Mouse (Mus musculus) intestine, embryonic 16.5 days (tissue): ENCODE data around the gene Gsdme. TPM values are rescaled to one million over a fixed set of nuclear protein-coding genes. Genes with fewer than 3 reads are reported as not detected.

Experiments
- ATAC-seq: fragments of 200-750 bp; cut with Nextera tagmentation; 2 replicates; pipeline ENCODE4 v1.8.0; 2017; ENCODE audit warnings: moderate TSS enrichment, moderate library complexity
- H3K27ac ChIP-seq: fragments of 300-500 bp; sonication (generic); 2 replicates; pipeline ENCODE4 v1.5.1; 2014; ENCODE audit warnings: mild to moderate bottlenecking, low read length
- H3K27me3 ChIP-seq: fragments of 300-500 bp; sonication (generic); replicated peaks from 2 replicates; pipeline ENCODE4 v1.6.1; 2014; ENCODE audit warnings: low read length, control low read depth, mixed read lengths; ENCODE audit not compliant: control insufficient read depth, insufficient read depth
- H3K36me3 ChIP-seq: fragments of 300-500 bp; sonication (generic); 2 replicates; pipeline ENCODE4 v1.6.1; 2014; ENCODE audit warnings: low read length, control low read depth; ENCODE audit not compliant: control insufficient read depth, insufficient read depth
- H3K4me1 ChIP-seq: fragments of 300-500 bp; sonication (generic); 2 replicates; pipeline ENCODE4 v1.6.1; 2014; ENCODE audit warnings: low read length, control low read depth, mixed read lengths; ENCODE audit not compliant: control insufficient read depth, insufficient read depth
- H3K4me2 ChIP-seq: fragments of 300-500 bp; sonication (generic); 2 replicates; pipeline ENCODE4 v1.6.1; 2014; ENCODE audit warnings: low read depth, low read length, control low read depth
- H3K4me3 ChIP-seq: fragments of 300-500 bp; sonication (generic); 2 replicates; pipeline ENCODE4 v1.5.1; 2014; ENCODE audit warnings: mild to moderate bottlenecking, low read length
- H3K9ac ChIP-seq: fragments of 300-500 bp; sonication (generic); 2 replicates; pipeline ENCODE4 v1.6.1; 2014; ENCODE audit warnings: low read depth, low read length
- H3K9me3 ChIP-seq: fragments of 300-500 bp; sonication (generic); 2 replicates; pipeline ENCODE4 v1.6.1; 2016; ENCODE audit warnings: low read length, control low read depth; ENCODE audit not compliant: control insufficient read depth
- WGBS: fragments of 180-500 bp; shearing (Covaris S2); extraction: QIAGEN DNeasy Blood & Tissue Kit; methylation state at CpG from one replicate; pipeline ENCODE4 v1.1.7; 2014; 5-methylcytosine and 5-hydroxymethylcytosine counted together
- polyA plus RNA-seq: library from polyadenylated mRNA; unstranded; fragments of >200 nt; fragmentation: Nextera tagmentation; extraction: Ambion mirVana; gene quantifications from 2 replicates; pipeline ENCODE4 v1.2.1, GENCODE M21; 2015

Gsdme gene
- polyA plus RNA-seq, 1 experiment from 2014 or later, result 27.8 TPM

GRCm38 (mm10) chr6:50180189-50180588 is 83.5 kb downstream of the Gsdme start:
- Histone ChIP-seq H3K4me3 (no peak overlapping the region), H3K9ac (no peak overlapping the region), H3K27me3 (no peaks in the 10 kb centered on the region), H3K9me3 (no peaks in the 10 kb centered on the region), H3K4me2 (no peak overlapping the region), H3K4me1 (no peaks in the 10 kb centered on the region), H3K27ac (no peak overlapping the region), H3K36me3 (no peaks in the 10 kb centered on the region)
- 79% methylated on average over 4 of the region's 4 CpGs for WGBS
- no peak for ATAC-seq

GRCm38 (mm10) chr6:50175736-50176135 is 87.9 kb downstream of the Gsdme start:
- H3K9me3 ChIP-seq, result no peaks in the 10 kb centered on the region
- H3K4me3 ChIP-seq, result no peak overlapping the region
- H3K4me1 ChIP-seq, result no peaks in the 10 kb centered on the region
- no peaks in the 10 kb centered on the region for H3K27me3 ChIP-seq
- no peak overlapping the region for H3K27ac ChIP-seq
- 69% methylated on average over 1 of the region's 1 CpGs for WGBS
- ATAC-seq, result no peak
- peaks cover 3% of the 10 kb centered on the region; the same call in 1 of the 2 replicates for H3K36me3 ChIP-seq
- H3K4me2 ChIP-seq, result no peak overlapping the region
- no peak overlapping the region for H3K9ac ChIP-seq

GRCm38 (mm10) chr6:50169771-50170170 is 93.9 kb downstream of the Gsdme start:
- H3K4me3 ChIP-seq, result no peak overlapping the region
- no peaks in the 10 kb centered on the region for H3K9me3 ChIP-seq
- no peak overlapping the region for H3K27ac ChIP-seq
- no peak for ATAC-seq
- H3K9ac ChIP-seq, result no peak overlapping the region
- H3K36me3 ChIP-seq, result peaks cover 3% of the 10 kb centered on the region; the same call in 1 of the 2 replicates
- no peak overlapping the region for H3K4me2 ChIP-seq
- no peaks in the 10 kb centered on the region for H3K27me3 ChIP-seq
- no peaks in the 10 kb centered on the region for H3K4me1 ChIP-seq

- Histone ChIP-seq H3K9me3 (no peaks in the 10 kb centered on the region), H3K4me1 (no peaks in the 10 kb centered on the region), H3K27me3 (no peaks in the 10 kb centered on the region), H3K27ac (no peak overlapping the region), H3K9ac (no peak overlapping the region), H3K36me3 (peaks cover 3% of the 10 kb centered on the region; the same call in 1 of the 2 replicates), H3K4me3 (no peak overlapping the region), H3K4me2 (no peak overlapping the region)
- 89% methylated on average over 4 of the region's 4 CpGs for WGBS
- no peak for ATAC-seq
Measured at GRCm38 (mm10) chr6:50168821-50169220, 94.8 kb downstream of the Gsdme start.

- H3K9ac ChIP-seq, result no peak overlapping the region
- 85% methylated on average over 3 of the region's 3 CpGs for WGBS
Measured at GRCm38 (mm10) chr6:50163013-50163412, 100.6 kb downstream of the Gsdme start.

GRCm38 (mm10) chr6:50159842-50160241 is 103.8 kb downstream of the Gsdme start:
- H3K27ac ChIP-seq, result no peak overlapping the region
- H3K9me3 ChIP-seq, result no peaks in the 10 kb centered on the region
- no peak overlapping the region for H3K9ac ChIP-seq
- WGBS, result 90% methylated on average over 6 of the region's 6 CpGs
- no peak overlapping the region for H3K4me2 ChIP-seq
- no peak for ATAC-seq
- no peaks in the 10 kb centered on the region for H3K36me3 ChIP-seq
- no peaks in the 10 kb centered on the region for H3K4me1 ChIP-seq
- H3K4me3 ChIP-seq, result no peak overlapping the region
- no peaks in the 10 kb centered on the region for H3K27me3 ChIP-seq

More at GRCm38 (mm10) chr6:50163013-50163412, 100.6 kb downstream of the Gsdme start:
- Histone ChIP-seq H3K27ac (no peak overlapping the region), H3K4me3 (no peak overlapping the region), H3K27me3 (no peaks in the 10 kb centered on the region), H3K9me3 (no peaks in the 10 kb centered on the region), H3K4me2 (no peak overlapping the region), H3K36me3 (no peaks in the 10 kb centered on the region), H3K4me1 (no peaks in the 10 kb centered on the region)
- no peak for ATAC-seq

GRCm38 (mm10) chr6:50149378-50149777 is 114.3 kb downstream of the Gsdme start:
- Histone ChIP-seq H3K4me3 (no peak overlapping the region), H3K4me2 (no peak overlapping the region), H3K27ac (no peak overlapping the region), H3K9me3 (no peaks in the 10 kb centered on the region), H3K4me1 (no peaks in the 10 kb centered on the region; the same call in 1 of the 2 replicates), H3K9ac (no peak overlapping the region), H3K27me3 (no peaks in the 10 kb centered on the region), H3K36me3 (no peaks in the 10 kb centered on the region)
- no peak for ATAC-seq
- 92% methylated on average over 4 of the region's 4 CpGs for WGBS

- H3K4me3 ChIP-seq, result no peak overlapping the region
- H3K4me2 ChIP-seq, result no peak overlapping the region
- no peaks in the 10 kb centered on the region for H3K9me3 ChIP-seq
- no peaks in the 10 kb centered on the region for H3K27me3 ChIP-seq
- no peak for ATAC-seq
- no peak overlapping the region for H3K27ac ChIP-seq
- H3K4me1 ChIP-seq, result no peaks in the 10 kb centered on the region; the same call in 1 of the 2 replicates
- H3K36me3 ChIP-seq, result no peaks in the 10 kb centered on the region
- H3K9ac ChIP-seq, result no peak overlapping the region
Measured at GRCm38 (mm10) chr6:50146158-50146557, 117.5 kb downstream of the Gsdme start.

- Histone ChIP-seq H3K27ac (no peak overlapping the region; the same call in 1 of the 2 replicates), H3K36me3 (no peaks in the 10 kb centered on the region), H3K9ac (no peak overlapping the region), H3K27me3 (no peaks in the 10 kb centered on the region), H3K4me2 (no peak overlapping the region), H3K4me1 (peaks cover 14% of the 10 kb centered on the region), H3K4me3 (no peak overlapping the region), H3K9me3 (no peaks in the 10 kb centered on the region)
- ATAC-seq, result peak; percentile 94
- WGBS, result 76% methylated on average over 3 of the region's 3 CpGs
Measured at GRCm38 (mm10) chr6:50139526-50139925, 124.1 kb downstream of the Gsdme start.
